Mouse (Mus musculus): ENCODE results near the gene Acat2.
"Not testable (repeated sequence)": the region's sequence is repeated elsewhere in the genome, so short reads cannot be mapped to it uniquely, and the experiment has no call there.

Acat2 gene

DNA sequence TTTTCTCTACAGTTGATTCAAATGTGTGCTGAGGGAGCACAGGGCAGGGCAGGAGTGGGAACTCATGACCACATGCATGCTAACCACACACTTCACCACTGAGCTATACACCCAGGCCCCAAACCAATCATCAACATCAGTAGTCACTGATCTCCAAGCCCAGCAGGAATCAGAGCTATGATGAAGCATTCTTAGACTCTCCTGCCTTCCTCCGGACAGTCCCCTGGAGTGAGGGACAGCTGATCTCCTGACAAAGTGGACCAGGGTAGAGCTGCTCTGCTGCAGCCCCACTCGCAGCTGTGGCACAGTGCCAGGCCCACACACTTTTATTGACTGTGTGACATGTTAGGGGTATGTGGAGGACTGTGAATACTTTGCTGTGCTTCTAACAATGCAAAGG, 1.2 kb downstream of the Acat2 start:
- DNase-seq (ENCODE audit: low spot score) = not testable (repeated sequence)

DNA sequence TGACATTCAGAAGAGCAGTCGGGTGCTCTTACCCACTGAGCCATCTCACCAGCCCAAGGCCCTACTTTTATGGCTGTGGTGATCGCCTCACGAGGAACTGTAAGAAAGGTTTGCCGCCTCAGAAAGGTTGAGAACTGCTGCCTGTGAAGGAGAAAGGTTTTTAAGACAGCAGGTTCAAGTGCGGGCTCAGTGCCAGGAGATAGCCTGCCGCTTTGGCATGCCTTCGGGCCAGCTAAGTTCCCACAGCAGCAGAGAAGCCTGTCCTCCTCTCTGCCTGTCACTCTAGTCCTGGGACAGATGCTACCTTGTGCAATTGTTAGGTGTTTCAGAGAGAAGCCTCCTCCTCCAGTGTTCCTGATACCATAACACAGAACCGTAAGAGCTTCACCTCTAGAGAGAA, 3.9 kb downstream of the Acat2 start:
- DNase-seq (ENCODE audit: low spot score) = no peak

DNA sequence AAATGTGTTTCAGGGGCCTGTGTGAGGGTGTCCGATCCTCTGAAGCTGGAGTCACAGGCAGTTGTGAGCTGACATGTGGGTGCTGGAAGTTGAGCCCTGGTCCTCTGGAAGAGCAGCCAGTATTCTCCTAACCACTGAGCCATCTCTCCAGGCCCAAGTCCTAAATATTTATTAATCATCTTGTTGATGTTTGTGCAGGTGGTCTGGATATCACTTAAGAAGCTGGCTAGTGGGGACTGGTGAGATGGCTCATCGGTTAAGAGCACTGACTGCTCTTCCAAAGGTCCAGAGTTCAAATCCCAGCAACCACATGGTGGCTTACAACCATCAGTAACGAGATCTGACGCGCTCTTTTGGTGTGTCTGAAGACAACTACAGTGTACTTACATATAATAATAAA, 10.9 kb downstream of the Acat2 start:
- no peak for DNase-seq (ENCODE audit: low spot score)

DNA sequence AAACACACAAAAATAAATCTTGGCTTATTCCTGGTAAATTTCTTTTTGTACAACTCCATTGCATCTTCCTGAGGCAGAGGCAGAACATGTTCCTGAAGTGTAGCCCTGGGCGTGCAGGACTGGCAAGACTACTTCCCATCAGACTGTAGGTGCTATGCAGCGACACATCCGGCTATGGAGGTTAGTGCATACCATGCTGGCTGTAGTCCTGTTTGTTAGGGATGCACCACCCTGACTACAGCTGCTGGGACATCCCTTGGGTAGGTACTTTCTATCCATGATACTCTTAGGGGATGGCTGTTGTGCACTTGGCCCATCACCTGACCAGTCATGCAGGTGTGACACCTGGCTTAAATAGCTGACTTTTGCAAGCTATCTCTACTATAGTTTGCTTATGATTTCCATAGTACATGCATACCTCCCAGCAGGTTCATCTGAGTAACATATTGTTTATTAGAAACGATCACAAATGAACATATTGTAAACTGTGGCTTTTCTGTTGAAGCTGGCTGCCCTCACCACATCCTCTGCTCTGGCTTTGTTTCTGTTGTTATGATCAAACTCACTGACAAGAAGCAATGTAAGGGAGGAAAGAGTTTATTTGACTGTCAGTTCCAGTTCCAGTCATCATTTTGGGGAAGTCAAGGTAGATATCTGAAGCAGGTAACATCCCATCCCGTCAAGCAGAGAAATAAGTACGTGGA, 17.9 kb downstream of the Acat2 start:
- no peak for DNase-seq (ENCODE audit: low spot score)

DNA sequence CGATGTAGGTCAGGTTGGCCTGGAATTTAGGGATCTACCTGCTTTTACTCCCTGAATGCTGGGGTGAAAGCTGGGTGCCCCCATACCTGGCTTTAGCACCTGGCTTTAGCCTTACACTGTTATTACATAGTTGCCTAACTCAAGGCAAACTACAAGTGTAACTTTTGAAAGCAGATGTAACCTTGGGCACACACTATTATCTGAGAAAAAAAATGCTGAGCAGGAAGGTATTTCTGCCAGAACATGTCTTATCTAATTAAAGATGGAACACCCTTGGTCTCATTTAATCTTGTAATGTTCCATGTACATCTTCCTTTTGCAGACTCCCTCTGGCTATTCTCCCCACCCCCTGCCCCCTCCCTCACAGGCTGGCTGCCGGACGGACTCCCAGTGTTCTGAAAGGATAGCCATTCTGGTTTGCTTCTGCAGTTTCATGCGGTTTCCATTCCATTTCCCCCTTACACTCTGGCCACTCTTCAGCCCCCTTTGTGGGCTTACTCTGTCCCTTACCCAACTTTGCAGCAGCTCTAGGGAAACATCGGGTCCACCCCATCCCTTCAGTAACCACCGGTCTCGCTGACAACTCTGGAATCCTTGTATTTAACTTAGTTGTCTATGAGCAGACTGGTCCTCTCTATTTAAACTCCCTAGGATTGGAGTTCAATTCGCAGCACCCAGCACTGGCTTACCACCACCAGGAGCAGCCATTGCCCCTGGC, 18.8 kb downstream of the Acat2 start:
- DNase-seq (ENCODE audit: low spot score) = no peak

DNA sequence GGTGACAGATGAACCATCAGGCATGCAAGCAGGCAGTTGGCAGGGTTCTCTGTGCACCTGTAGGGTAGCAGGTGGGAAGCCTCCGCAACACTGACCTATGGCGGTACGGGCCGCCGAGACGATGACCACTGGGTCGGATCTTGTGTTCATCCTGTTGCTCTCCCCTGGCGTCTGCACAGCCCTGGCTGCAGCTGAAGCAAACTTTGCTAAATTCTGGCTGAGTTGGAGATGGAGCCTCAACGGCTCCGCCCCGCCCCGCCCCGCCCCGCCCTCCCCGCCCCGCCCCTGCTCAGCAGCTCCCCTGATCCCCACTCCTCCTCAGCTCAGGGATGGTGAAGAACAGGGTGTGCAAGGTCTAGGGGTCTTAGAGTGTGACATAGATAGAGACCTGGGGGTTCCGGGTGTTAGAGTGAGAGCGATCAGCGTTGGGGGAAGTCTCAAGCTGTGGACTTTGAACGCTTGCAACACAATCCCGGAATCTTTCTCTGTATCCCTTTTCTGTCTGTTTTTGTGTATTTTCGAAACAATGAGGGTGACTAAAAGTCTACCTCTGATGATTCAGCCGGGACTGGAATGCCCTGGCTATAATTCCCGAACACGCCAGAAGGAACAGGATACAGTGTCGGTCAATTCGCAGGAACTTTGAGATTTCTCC, 20.3 kb downstream of the Acat2 start, which contains the start of gene Acat3:
Gene Acat3, minus strand, starts transcription at position 450 of the 655 bp plus-strand sequence.
- DNase-seq (ENCODE audit: low spot score) = no peak

DNA sequence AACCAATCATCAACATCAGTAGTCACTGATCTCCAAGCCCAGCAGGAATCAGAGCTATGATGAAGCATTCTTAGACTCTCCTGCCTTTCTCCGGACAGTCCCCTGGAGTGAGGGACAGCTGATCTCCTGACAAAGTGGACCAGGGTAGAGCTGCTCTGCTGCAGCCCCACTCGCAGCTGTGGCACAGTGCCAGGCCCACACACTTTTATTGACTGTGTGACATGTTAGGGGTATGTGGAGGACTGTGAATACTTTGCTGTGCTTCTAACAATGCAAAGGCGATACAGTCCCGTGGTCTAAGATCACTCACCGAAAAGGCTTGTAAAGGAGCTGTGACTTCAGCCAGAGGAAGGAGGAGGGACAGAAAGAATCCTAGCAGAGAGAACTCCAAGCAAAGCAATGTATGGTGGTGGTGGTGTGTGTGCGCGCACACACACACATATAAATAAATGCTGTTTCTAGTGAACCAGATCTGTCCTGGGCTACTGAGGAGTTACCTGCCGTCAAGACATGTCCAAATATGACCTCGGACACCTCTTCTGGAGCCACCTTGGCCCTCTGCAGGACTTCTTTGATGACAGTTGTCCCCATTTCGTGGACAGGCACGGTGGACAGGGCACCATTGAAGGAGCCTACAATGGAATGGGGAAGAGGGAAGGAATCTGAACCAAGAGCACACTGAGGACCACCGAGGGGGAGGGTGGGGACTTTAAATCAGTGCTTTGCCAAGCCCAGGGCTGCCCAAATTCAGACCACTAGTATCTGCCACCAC, 21.0 kb downstream of the Acat2 start:
- not testable (repeated sequence) for DNase-seq (ENCODE audit: low spot score)

DNA sequence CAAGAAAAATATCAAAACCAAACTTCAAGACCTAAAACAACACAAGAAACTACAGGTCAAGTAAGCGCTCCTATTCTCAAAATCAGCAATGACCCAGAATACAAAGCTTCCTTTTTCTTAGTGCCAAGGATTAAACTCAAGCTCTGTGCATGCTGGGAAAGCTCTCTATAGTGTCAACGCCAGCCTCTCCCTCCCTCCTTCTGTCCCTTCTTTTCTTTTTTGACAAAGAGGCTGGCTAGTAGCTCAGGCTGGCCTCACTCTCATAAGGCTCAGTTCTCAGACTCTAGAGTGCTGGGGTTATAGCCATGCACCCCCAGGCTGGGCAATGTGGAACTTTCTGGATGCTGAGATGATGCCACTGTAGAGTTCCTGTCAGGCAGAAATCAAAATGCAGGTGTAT, 22.5 kb downstream of the Acat2 start:
- no peak for DNase-seq (ENCODE audit: low spot score)

DNA sequence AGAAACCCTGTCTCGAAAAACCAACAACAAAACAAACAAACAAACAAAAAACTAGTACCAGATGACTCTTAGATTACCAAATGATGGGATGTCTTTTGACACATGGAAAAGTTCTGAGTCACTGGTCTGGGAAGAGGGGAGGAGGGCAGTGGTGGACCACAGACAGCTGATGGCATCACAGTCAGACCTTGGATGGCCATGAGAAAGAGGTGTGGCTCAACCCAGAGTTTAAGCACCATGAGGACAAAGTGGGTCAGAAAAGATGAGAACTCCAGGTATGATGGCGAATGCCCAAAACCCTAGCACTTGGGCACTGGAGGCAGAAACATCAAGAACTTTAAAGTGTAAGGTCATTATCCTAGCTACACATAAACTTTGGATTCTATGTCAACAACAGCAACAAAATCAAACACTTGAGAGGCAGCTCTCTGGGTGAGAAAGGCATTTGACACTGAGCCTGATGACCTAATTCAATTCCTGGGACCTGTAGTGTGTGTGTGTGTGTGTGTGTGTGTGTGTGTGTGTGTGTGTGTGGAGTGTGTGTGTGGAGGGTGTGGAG, 23.1 kb downstream of the Acat2 start:
- no peak for DNase-seq (ENCODE audit: low spot score)

DNA sequence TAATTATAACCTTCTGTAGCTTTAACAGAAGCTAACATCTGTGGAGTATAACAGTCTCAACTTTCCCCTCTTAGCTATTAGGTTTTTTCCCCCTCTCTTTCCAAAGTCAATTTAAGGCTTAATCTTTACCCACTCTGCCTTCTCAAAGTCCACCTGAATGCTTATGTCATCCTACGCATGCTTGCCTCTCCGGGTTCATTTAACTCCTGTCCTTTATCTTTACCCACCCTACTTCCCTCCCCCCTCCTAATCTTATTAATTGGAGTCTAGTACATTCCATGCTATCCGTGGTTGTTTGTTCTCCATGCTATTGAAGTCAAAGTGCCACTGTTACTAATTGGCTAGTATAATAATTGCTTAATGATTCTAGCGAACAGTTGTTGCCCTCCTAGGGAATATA, 24.8 kb downstream of the Acat2 start:
- no peak for DNase-seq (ENCODE audit: low spot score)

DNA sequence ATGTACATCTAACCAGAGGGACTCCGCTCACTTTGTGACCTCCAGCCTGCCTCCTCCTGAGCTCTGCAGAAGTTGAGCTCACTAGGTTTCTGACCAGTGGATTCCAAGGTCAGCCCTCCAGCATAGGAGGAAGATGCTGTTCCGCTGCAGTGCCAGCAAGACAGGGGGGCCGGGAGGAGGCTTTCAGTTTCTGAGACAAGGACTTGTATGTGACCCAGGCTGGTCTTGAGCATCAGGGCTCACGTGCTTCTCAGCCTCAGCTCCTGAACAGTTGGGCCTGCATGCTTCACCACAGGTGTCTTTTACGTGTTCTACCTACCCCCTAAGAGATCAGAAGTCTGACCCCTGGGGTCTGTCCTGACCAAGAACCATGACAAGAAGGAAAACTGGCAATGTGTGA, 29.0 kb downstream of the Acat2 start:
- not testable (repeated sequence) for DNase-seq (ENCODE audit: low spot score)

DNA sequence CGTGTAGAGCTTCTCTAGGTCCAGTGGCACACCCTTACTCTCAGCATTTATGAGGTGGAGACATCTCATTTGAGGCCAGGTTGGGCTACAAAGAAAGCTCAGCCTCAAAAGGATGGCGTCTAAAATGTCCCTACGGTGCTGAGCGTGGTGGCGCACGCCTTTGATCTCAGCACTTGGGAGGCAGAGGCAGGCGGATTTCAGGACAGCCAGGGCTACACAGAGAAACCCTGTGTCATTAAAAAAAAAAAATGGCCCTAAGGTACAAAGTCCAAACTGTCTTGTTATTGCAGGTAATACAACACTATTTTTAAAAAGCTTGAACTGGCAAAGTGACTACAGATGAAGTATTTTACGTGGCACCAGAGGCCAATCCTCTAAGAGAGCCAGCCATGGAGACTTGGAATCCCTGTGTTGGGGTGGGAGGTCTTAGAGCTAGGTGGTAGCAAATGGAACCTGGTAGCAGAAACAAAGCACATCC, 34.8 kb downstream of the Acat2 start:
- DNase-seq (ENCODE audit: low spot score) = no peak

DNA sequence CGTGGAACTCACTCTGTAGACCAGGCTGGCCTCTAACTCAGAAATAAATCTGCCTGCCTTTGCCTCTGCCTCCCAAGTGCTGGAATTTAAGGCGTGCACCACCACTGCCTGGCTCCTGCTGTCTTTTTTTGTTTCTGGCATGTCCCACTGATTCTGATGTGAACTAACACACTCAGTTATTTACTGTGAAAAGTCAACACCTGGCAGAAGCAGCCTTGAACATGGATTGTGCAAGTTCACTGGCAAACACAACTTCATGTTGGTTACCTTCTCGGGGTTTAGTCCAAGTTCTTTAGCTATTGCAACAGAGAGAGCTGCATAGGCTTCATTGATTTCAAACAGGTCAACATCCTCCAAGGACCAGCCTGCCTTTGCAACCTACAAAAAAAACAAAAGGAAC, 35.5 kb downstream of the Acat2 start:
- DNase-seq (ENCODE audit: low spot score) = no peak

DNA sequence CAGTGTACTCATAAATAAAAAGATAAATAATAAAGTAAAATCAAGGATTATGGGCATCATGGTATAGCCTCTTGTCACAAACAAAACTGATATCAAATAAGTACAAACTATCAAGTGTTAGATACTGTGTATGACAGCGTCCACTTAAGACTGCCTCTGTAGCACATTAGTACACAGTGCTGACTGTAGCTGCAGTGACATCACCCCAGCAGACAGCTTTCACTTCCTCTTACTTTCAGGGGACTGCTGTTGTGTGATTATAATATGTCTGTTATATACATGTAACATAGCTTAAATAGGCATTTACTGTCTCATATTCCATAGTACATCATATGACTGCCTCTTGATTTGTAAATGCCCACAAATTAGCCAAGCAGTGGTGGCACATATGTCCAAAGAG, 39.5 kb downstream of the Acat2 start:
- no peak for DNase-seq (ENCODE audit: low spot score)

DNA sequence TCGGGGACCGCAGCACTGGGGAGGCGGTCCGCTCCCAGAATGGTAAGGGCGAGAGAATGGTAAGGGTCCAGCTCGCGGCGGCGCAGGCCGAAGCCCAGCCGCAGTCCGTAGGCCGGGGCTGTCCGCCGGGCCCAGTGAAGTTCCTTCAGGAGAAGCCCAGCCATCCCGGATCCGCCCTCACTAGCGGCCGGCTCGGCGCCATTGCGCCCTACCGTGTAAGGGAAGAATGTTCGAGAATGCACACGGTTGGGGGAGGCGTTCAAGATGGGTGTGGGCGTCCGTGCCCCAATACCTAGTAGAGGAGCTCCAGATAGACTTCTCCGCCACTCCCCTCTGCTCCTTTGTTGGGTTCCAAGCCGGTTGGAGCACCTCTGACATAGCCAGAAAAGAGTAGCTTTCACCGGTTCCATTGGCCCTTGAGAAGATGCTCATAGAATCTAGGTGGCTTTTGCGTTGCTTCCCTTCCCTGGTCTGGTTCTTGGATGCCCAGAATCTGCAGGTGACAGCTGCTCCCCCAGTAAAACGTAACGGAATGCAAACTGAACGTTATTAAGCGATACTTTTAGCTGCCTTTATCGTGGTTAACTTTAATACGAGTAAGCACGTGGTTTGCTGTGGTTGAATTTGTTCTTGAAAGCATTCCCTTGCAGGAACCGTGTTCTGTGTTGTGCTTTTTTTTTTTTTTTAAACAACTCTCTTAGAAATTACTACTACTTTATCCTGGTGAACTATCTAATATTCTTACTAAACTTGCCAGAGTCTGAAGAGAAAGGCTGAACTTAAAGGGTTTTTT, 43.8 kb downstream of the Acat2 start:
- DNase-seq (ENCODE audit: low spot score) = peak; percentile 55

DNA sequence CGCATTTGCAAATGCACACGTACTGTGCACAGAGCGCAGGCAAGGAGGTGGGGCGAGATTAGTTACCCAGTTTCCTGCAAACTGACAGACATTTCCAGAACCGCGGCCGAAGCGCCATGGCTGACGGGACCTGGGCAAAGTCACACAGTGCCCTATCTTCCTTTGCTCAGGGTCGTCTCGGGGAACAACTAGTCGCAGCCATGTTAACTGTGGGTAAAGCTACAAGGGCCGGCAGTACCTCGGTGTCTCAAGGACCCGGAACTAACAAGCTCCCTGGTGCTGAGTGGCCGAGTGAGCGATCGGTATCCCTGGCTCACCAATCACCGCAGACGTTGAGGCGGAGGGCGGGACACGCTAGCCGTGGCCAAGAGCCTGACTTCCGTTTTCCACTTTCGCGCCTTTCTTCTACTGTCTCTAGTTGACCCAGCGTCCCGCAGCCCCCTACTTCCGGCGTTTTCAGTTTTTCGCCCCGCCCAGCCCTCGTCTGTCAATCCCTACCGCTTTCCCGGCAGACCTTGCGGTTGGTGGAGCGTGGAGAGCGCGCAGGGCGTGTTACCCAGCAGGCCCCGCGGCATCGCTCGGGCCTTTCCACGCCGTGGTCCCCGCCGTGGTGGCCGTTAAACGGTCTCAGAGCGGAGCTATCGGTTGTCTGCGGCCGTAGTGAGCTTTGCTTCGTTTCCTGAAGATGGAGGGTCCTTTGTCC, 44.5 kb downstream of the Acat2 start, which contains the start of gene Mrpl18:
Gene Mrpl18, minus strand, starts transcription at position 465 of the 703 bp plus-strand sequence.
- DNase-seq (ENCODE audit: low spot score) = peak; percentile 99

DNA sequence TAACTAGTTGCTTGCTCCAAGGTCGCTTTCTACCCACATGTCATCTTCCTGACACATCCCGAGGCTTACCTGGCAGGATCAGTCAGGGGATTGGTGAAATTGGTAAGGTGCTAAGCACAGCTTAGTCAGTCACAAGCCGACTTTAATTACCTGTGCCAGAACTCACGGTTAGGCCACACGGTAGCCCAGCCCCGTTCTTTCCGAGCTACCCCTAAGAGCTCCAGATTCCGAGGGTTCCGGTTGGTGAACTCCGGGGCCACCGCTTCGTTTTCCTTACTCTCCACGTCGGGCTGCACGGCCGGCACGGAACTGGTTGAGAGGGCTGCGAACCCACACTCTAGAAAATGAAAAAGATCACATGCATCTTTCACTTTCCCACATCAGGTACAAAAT, 45.1 kb downstream of the Acat2 start, which contains the start of gene Tcp1:
Gene Tcp1, plus strand, starts transcription at position 214 of the 393 bp plus-strand sequence.
- DNase-seq (ENCODE audit: low spot score) = no peak

DNA sequence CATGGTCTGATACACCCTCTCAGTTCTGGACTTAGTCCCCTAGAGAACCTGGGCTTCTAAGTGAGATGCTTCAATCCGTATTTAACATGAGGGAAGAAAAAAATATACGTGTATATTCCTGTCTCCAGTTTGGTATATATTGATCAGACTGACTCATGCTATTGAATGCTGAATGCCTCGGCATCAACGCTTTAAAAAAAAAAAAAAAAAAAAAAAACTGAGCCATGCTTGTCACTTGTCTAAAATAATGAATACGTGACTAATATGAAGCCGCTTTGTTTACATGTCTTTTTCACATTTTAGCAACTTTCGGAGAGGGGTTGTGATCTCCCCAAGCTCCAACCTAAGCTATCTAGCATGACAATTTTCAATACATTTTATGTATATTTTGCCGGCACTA, 50.2 kb downstream of the Acat2 start:
- DNase-seq (ENCODE audit: low spot score) = no peak

DNA sequence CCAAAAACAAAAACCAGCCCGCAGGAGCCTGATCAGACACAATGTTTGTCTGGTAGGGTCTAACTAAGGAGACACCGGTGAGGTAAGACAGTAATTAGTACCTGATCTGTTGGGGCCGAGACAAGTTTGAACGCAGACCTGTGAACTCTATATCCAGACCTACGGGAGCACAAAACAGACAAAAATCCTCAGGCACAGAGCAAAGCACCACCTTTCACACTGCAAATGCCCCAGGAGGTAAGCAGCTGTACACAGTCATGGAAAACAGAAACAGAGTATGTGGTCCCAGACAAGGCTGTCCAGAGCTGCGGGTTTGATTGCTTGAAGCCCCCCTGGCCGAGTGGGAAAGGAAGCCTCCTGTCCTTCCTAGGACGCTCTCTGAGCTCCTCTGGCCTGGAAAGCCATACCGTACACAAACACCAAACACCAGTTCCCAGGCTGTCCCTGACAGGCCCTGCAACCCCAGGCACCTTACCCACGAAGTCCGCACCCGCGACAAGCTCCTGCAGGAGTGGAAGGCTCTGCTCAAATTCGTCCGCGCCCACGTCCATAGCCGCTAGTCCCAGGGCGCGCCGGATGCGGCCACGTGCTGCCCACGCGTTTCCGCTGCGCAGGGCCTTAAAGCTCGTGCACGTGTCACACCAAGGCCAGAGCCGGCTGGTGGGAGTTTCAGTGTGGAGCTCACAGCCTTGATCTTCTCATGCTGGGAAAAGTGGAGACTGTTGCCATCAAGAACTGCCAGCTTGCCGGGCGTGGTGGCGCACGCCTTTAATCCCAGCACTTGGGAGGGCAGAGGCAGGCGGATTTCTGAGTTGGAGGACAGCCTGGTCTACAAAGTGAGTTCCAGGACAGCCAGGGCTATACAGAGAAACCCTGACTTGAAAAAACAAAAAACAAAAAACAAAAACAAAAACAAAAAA, 50.9 kb downstream of the Acat2 start, which contains the start of gene Pnldc1:
Gene Pnldc1, minus strand, starts transcription at position 870 of the 920 bp plus-strand sequence.
- no peak for DNase-seq (ENCODE audit: low spot score)
